ENCODE assay signal across 1 mouse cellular context in genomic region chr9:20606269-20606668, GRCm38 (mm10).
A peak's percentile ranks its signal among the peaks of the same experiment; 100 is the strongest.
TF ChIP-seq lines count a peak whose summit lies in the region.

No protein-coding gene starts in this region.

TF ChIP-seq in MEL, 35 proteins besides CTCF, POLR2A, EP300 and RAD21:
- TF ChIP-seq ZMIZ1 (IDR thresholded peaks at IDR 0.05; ENCODE audit: low read depth, low read length), result no peak
- 0 out of 2 replicates have a peak, but pooled peaks have one; percentile 0 for TF ChIP-seq HCFC1 (IDR thresholded peaks at IDR 0.05; ENCODE audit: low read depth, low read length)
- no peak for TF ChIP-seq TAL1 (IDR thresholded peaks at IDR 0.05; ENCODE audit: low read length)
- no peak for TF ChIP-seq MAFK (IDR thresholded peaks at IDR 0.05; ENCODE audit: borderline replicate concordance, low read depth, low read length)
- TF ChIP-seq MAX (IDR thresholded peaks at IDR 0.05; ENCODE audit: low read length), result no peak
- no peak for TF ChIP-seq SMC3 (IDR thresholded peaks at IDR 0.05; ENCODE audit: low read depth, low read length)
- TF ChIP-seq UBTF (IDR thresholded peaks at IDR 0.05; ENCODE audit: borderline replicate concordance, insufficient read depth, low read depth, low read length), result no peak
